ENCODE assay signal across 8 mouse cellular contexts in the genomic region with DNA sequence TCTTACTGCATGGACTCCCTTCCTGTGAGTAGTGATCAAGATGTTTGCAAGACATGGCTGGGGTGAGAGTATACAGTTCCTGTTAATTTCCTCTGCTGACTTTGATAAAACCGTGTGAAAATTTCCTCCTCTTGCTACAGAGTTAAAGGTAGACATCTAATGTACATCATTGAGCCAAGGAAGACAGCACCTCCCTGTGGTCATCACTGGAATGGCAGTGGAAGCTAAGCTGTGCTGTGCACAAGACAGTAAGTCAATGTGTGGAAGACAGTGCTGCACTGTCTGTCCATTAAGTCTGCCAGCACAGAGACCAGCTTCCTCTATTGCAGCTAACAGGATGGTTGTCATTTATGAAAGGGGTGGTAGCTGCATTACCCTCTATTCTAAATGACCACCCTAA. TPM values are rescaled to one million over a fixed set of nuclear protein-coding genes. Genes with fewer than 3 reads are reported as not detected.
DNase-seq lines count a peak whose midpoint lies in the region; TF ChIP-seq lines count a peak whose summit lies in the region.
"Had no signal": no experiment of that assay in that cellular context is flagged by ENCODE, and none has a peak within 500 bp of the region (broad histone marks: within the 10 kb centered on the region; RNA-seq: fewer than 3 reads in every experiment).

No protein-coding gene starts in this region.

- peak; percentile 69 to 96 (median 86) for TF ChIP-seq CTCF in MEL (IDR thresholded peaks at IDR 0.05 in 2 of 3, conservative IDR thresholded peaks at IDR 0.05 in 1 of 3; ENCODE audit: control insufficient read depth in 1 of 3, insufficient read depth in 1 of 3, low read depth in 2 of 3, low read length in 3 of 3, poor library complexity in 1 of 3, severe bottlenecking in 1 of 3)

- TF ChIP-seq EP300 in MEL (IDR thresholded peaks at IDR 0.05; ENCODE audit: low read depth in 1 of 2, low read length in 2 of 2) = no peak

- no peak for TF ChIP-seq POLR2A in MEL (IDR thresholded peaks at IDR 0.05; ENCODE audit: control insufficient read depth in 1 of 2, insufficient read depth in 1 of 2, low read depth in 1 of 2, low read length in 2 of 2, poor library complexity in 1 of 2)

- peak; percentile 57 for DNase-seq in CD4-positive helper T cell, adult 2 months (ENCODE audit: low read depth, low spot score)
- peak; percentile 73 for DNase-seq in MEL (ENCODE audit: low read depth, low spot score)
- DNase-seq in cerebellum, postnatal 10 days = peak; percentile 81 to 83
- peak; percentile 72 for DNase-seq in gastrocnemius, postnatal 10 days
- peak; percentile 46 to 85 for DNase-seq in layer of hippocampus, adult 18-20 months (ENCODE audit: low spot score in 2 of 2)
- peak; percentile 82 for DNase-seq in lung, postnatal 10 days
- peak; percentile 71 for DNase-seq in right cerebral cortex, postnatal 4 days

- no peaks in the 10 kb centered on the region for H3K79me2 ChIP-seq in MEL (ENCODE audit: control insufficient read depth, insufficient read depth, low read length, poor library complexity)

- no peak overlapping the region for H3K9ac ChIP-seq in MEL (ENCODE audit: control insufficient read depth, low read depth, low read length, poor library complexity, severe bottlenecking)
- H3K9ac ChIP-seq: limb, embryonic 12.5 days had no signal

- no peak overlapping the region for H3K4me3 ChIP-seq in MEL (ENCODE audit: control insufficient read depth in 1 of 2, insufficient read depth in 1 of 2, low read depth in 2 of 2, low read length in 2 of 2)
- H3K4me3 ChIP-seq: limb, embryonic 12.5 days had no signal

- TF ChIP-seq RAD21 in MEL (IDR thresholded peaks at IDR 0.05; ENCODE audit: low read depth, low read length) = peak; percentile 84

- no peaks in the 10 kb centered on the region for H3K36me3 ChIP-seq in MEL (ENCODE audit: control insufficient read depth in 1 of 2, insufficient read depth in 2 of 2, low read length in 2 of 2)
- H3K36me3 ChIP-seq: limb, embryonic 12.5 days had no signal

- H3K27me3 ChIP-seq in MEL (ENCODE audit: control insufficient read depth in 1 of 2, insufficient read depth in 2 of 2, low read length in 2 of 2) = peaks cover 0 to 2% of the 10 kb centered on the region in 2 experiments; a peak in 2 of 4 replicates
- H3K27me3 ChIP-seq: limb, embryonic 12.5 days had no signal

- no peak overlapping the region for H3K27ac ChIP-seq in MEL (ENCODE audit: control insufficient read depth, low read depth, low read length)
- H3K27ac ChIP-seq: limb, embryonic 12.5 days had no signal

- H3K4me1 ChIP-seq in MEL (ENCODE audit: control insufficient read depth in 1 of 2, insufficient read depth in 2 of 2, low read length in 2 of 2) = no peaks in the 10 kb centered on the region
- H3K4me1 ChIP-seq: limb, embryonic 12.5 days had no signal

- no peaks in the 10 kb centered on the region for H3K9me3 ChIP-seq in MEL (replicated peaks; ENCODE audit: insufficient read depth, low read length)
- H3K9me3 ChIP-seq: limb, embryonic 12.5 days had no signal

TF ChIP-seq in MEL, 35 proteins besides CTCF, POLR2A, EP300 and RAD21:
- TF ChIP-seq ZC3H11A (IDR thresholded peaks at IDR 0.05; ENCODE audit: low read depth, low read length) (peak; percentile 61), SMC3 (IDR thresholded peaks at IDR 0.05; ENCODE audit: low read depth, low read length) (peak; percentile 87), CHD1 (IDR thresholded peaks at IDR 0.05; ENCODE audit: low read depth, low read length) (no peak)

RNA-seq across cellular contexts. Expression of a gene that starts 18.8 kb away (rescaled TPM):
- not detected in 2 replicates for total RNA-seq in MEL (2012; rRNA removed)
- under 1 TPM in 1 of 2 experiments, not detected in 1; 0.28 TPM for polyA plus RNA-seq in MEL (2012; ENCODE audit: insufficient read depth in 1 of 2, insufficient read length in 2 of 2, low read depth in 1 of 2, low replicate concordance in 2 of 2, missing spikeins in 1 of 2)
- total RNA-seq in gastrocnemius, postnatal 10 days (2021) = not detected
- under 1 TPM; 0.46 to 0.92 TPM for total RNA-seq in layer of hippocampus, adult 18-20 months (2021)

RNA-seq across cellular contexts. Expression of a gene that starts 27.0 kb away (rescaled TPM):
- not detected in 2 replicates for total RNA-seq in MEL (2012; rRNA removed)
- not detected for polyA plus RNA-seq in MEL (2012; ENCODE audit: insufficient read depth in 1 of 2, insufficient read length in 2 of 2, low read depth in 1 of 2, low replicate concordance in 2 of 2, missing spikeins in 1 of 2)
- total RNA-seq in gastrocnemius, postnatal 10 days (2021) = 1 to 10 TPM; 1.8 to 3.2 TPM
- 1 to 10 TPM; 2.3 to 2.5 TPM for total RNA-seq in layer of hippocampus, adult 18-20 months (2021)

RNA-seq across cellular contexts. Expression of a gene that starts 53.4 kb away (rescaled TPM):
- 1.4 and 1.5 TPM in 2 replicates for total RNA-seq in MEL (2012; rRNA removed)
- polyA plus RNA-seq in MEL (2012; ENCODE audit: insufficient read depth in 1 of 2, insufficient read length in 2 of 2, low read depth in 1 of 2, low replicate concordance in 2 of 2, missing spikeins in 1 of 2) = 1 to 10 TPM in 1 of 2 experiments, not detected in 1; 2.9 TPM
- 100 to 1,000 TPM; 166 to 171 TPM for total RNA-seq in gastrocnemius, postnatal 10 days (2021)
- total RNA-seq in layer of hippocampus, adult 18-20 months (2021) = 1 to 10 TPM; 2.6 to 3.4 TPM

Comparison
In these comparisons a context has a peak if more than half of its experiments do, and no peak if none do; other contexts are left out.
1. RNA of a gene that starts 53.4 kb away (total RNA-seq): 166 to 171 TPM in gastrocnemius, postnatal 10 days; 2.6 to 3.4 TPM in layer of hippocampus, adult 18-20 months and 1.4 to 1.5 TPM in MEL; every median in the first group is over 10 times any median in the second.
2. Peak in every context shown above with its lines, with median percentiles within 50 percentile points of each other: DNase-seq.